Mouse (Mus musculus): ENCODE results near the gene Prrt4. TPM values are rescaled to one million over a fixed set of nuclear protein-coding genes. Genes with fewer than 3 reads are reported as not detected.
A peak's percentile ranks its signal among the peaks of the same experiment; 100 is the strongest.
"Not testable (repeated sequence)": the region's sequence is repeated elsewhere in the genome, so short reads cannot be mapped to it uniquely, and the experiment has no call there.

Gene Prrt4
- polyA plus RNA-seq (2014; fragmentation: Nextera tagmentation; extraction: Ambion mirVana) = 8.9 and 14.7 TPM in 2 replicates

DNA sequence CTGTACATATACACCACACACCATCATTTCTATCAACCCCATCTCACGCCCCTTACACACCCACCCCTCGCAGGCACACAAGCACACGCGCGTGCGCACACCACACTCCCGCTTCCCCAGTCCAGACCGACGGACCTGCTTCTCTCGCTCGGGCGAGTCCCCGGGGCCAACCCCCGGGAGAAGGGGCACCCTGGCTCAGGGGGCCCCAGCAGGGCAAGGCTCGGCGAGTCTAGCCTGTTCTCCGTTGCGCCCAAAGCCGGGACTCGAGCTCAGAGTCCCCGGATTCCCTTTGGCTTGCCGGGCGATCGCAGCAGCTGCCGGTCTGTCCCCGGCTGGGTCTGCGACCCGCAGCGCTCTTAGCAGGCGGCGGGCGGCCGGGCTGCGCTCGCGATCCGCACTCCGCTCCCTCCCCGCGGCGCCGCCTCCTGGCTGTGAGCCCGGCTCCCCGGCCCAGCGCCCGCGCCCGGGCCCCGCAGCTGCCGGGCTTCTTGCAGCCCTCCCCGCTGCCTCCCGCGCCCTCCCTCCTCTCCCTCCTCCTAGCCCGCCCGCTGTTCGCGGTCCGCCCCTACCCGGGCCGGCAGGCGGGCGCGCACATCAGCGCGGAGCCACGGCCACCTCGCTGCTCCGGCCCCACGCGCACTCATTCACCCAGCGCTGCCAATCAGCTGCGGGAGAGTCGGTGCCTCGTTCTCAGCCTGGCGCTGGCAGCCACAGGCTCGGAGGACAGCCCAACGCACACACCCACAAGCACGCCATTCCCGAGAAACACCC is at the start of gene Prrt4:
Gene Prrt4 (minus strand): TSS at position 697 of the 771 bp plus-strand sequence.
- peak within 1 kb of the TSS; percentile 66 for H3K4me2 ChIP-seq (ENCODE audit: low read depth, low read length)
- peak within 1 kb of the TSS; percentile 70 for H3K4me3 ChIP-seq (ENCODE audit: low read depth, low read length)
- H3K36me3 ChIP-seq (ENCODE audit: control insufficient read depth, insufficient read depth, low read length) = no peaks in the 10 kb centered on the region
- H3K9me3 ChIP-seq (ENCODE audit: control insufficient read depth, low read length) = no peaks in the 10 kb centered on the region
- peak; percentile 88 for ATAC-seq (ENCODE audit: low read depth)
- under 1% methylated on average over 67 of the region's 79 CpGs for WGBS
- H3K27me3 ChIP-seq (ENCODE audit: control insufficient read depth, insufficient read depth, low read length) = peaks cover 5% of the 10 kb centered on the region; the same call in 1 of the 2 replicates
- peak within 1 kb of the TSS; percentile 72 for H3K9ac ChIP-seq (replicated peaks; ENCODE audit: low read depth, low read length)
- 0 out of 2 replicates have a peak, but pooled peaks cover 4% of the 10 kb centered on the region for H3K4me1 ChIP-seq (ENCODE audit: control insufficient read depth, insufficient read depth, low read length)
- peak within 1 kb of the TSS; percentile 86 for H3K27ac ChIP-seq (ENCODE audit: low read depth, low read length)

DNA sequence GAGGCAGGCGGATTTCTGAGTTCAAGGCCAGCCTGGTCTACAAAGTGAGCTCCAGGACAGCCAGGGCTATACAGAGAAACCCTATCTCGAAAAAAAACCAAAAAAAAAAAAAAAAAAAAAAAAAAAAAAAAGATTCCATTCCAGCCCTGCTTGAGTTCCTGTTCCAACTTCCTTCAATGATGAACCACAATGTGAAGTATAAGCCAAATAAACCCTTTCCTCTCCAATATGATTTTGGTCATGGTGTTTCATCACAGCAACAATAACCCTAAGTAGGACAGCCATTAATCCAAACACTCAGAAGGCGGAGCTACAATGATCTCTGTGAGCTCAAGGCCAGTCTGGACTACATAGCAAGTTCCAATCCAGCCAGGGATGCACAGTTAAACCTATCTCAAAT is 38.3 kb upstream of the Prrt4 start:
- H3K4me3 ChIP-seq (ENCODE audit: low read depth, low read length); H3K4me1 ChIP-seq (ENCODE audit: control insufficient read depth, insufficient read depth, low read length); H3K36me3 ChIP-seq (ENCODE audit: control insufficient read depth, insufficient read depth, low read length); H3K4me2 ChIP-seq (ENCODE audit: low read depth, low read length); H3K27ac ChIP-seq (ENCODE audit: low read depth, low read length); H3K9ac ChIP-seq (replicated peaks; ENCODE audit: low read depth, low read length); H3K27me3 ChIP-seq (ENCODE audit: control insufficient read depth, insufficient read depth, low read length); ATAC-seq (ENCODE audit: low read depth); H3K9me3 ChIP-seq (ENCODE audit: control insufficient read depth, low read length): not testable (repeated sequence)
- WGBS = 81% methylated on average over 2 of the region's 3 CpGs

DNA sequence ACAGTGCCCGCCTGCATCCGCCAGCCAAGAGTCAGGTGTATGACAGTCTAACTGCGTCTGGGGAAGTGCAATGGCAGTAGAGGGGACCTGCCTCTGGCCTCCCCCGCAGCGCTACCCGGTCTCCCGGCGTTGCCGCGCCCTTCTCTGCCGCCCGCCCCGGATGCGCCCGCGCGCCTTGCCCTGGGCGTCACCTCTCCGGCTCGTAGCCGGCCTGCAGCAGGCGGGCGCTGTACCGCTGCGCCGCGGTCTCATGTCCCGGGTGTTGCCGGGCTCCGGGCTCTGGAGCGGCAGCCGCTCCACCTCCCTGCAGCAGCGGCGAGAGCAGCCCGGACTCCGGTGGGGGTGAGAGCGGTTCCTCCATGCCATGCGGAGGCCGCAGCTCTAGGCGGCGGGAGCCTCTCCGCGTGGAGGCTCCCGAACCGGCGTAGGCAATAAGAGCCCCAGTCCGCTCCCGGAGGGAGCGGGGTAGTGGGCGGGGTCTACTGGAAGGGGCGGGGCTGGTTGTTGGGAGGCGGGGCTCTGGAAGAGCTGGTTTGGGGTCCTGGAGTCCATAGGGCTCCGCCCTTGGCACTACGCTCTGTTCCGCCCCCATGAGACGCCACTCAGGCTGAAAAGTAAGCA is 36.6 kb upstream of the Prrt4 start, which contains the start of gene Impdh1:
Gene Impdh1 (minus strand): TSS at position 484 of the 621 bp plus-strand sequence.
- Histone ChIP-seq H3K4me2 (ENCODE audit: low read depth, low read length) (peak within 1 kb of the TSS; percentile 93), H3K36me3 (ENCODE audit: control insufficient read depth, insufficient read depth, low read length) (no peaks in the 10 kb centered on the region), H3K4me1 (ENCODE audit: control insufficient read depth, insufficient read depth, low read length) (peaks cover 16% of the 10 kb centered on the region; the same call in 1 of the 2 replicates), H3K9ac (replicated peaks; ENCODE audit: low read depth, low read length) (peak within 1 kb of the TSS; percentile 76), H3K4me3 (ENCODE audit: low read depth, low read length) (peak within 1 kb of the TSS; percentile 63), H3K9me3 (ENCODE audit: control insufficient read depth, low read length) (no peaks in the 10 kb centered on the region), H3K27ac (ENCODE audit: low read depth, low read length) (no peak within 1 kb of the TSS), H3K27me3 (ENCODE audit: control insufficient read depth, insufficient read depth, low read length) (peaks cover 7% of the 10 kb centered on the region; the same call in 1 of the 2 replicates)
- under 1% methylated on average over 55 of the region's 56 CpGs for WGBS
- peak; percentile 73 for ATAC-seq (ENCODE audit: low read depth)

DNA sequence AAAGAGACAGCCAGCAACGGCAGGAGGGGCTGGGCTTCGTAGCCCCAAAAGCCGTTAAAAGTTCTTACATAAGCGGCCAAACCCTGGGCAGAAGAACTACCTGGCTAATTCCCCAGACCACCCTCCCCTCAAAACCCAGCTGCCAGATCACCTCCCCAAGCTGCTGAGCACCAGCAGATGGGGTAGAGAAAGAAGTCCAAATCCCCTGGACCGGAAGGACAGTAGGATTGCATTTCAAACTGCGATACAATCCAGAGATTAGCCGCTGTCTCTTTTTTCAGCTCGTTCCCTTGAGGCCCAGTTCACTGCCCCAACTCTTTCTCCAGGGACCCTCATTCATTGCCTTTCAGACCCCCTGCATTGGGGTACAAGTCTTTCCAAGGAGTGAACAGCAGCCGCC is 35.8 kb upstream of the Prrt4 start:
- H3K27me3 ChIP-seq (ENCODE audit: control insufficient read depth, insufficient read depth, low read length) = peaks cover 7% of the 10 kb centered on the region; the same call in 1 of the 2 replicates
- H3K4me2 ChIP-seq (ENCODE audit: low read depth, low read length) = peak overlapping the region; percentile 93
- no peaks in the 10 kb centered on the region for H3K9me3 ChIP-seq (ENCODE audit: control insufficient read depth, low read length)
- H3K4me1 ChIP-seq (ENCODE audit: control insufficient read depth, insufficient read depth, low read length) = peaks cover 21% of the 10 kb centered on the region; the same call in 1 of the 2 replicates
- 11% methylated on average over 9 of the region's 9 CpGs for WGBS
- no peaks in the 10 kb centered on the region for H3K36me3 ChIP-seq (ENCODE audit: control insufficient read depth, insufficient read depth, low read length)
- no peak for ATAC-seq (ENCODE audit: low read depth)
- H3K9ac ChIP-seq (replicated peaks; ENCODE audit: low read depth, low read length) = peak overlapping the region; percentile 76; the same call in 1 of the 2 replicates
- H3K4me3 ChIP-seq (ENCODE audit: low read depth, low read length) = peak overlapping the region; percentile 63
- H3K27ac ChIP-seq (ENCODE audit: low read depth, low read length) = no peak overlapping the region

DNA sequence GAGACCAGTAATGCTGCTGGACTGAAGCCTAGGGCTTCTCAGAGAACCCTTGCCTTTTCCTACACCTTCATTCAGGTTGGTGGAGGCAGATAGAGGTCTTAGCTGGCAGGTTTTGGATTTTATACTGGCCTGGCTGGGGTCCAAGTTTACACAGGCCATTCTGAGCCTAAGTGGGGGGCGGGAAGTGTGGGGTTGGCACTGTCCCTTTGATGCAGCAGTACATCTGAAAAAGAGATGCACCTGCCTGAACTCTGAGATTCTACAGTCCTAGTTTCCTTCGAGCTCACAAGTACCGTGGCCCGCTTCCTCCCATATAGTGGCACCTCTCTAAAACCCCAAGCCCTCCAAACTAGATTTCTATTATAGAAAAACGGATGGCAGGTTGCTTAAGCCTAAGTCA is 35.4 kb upstream of the Prrt4 start:
- no peak overlapping the region for H3K27ac ChIP-seq (ENCODE audit: low read depth, low read length)
- 0 out of 2 replicates have a peak overlapping the region, but pooled peaks have one; percentile 76 for H3K9ac ChIP-seq (replicated peaks; ENCODE audit: low read depth, low read length)
- H3K27me3 ChIP-seq (ENCODE audit: control insufficient read depth, insufficient read depth, low read length) = peaks cover 7% of the 10 kb centered on the region; the same call in 1 of the 2 replicates
- peaks cover 22% of the 10 kb centered on the region; the same call in 1 of the 2 replicates for H3K4me1 ChIP-seq (ENCODE audit: control insufficient read depth, insufficient read depth, low read length)
- peak overlapping the region; percentile 93; the same call in 1 of the 2 replicates for H3K4me2 ChIP-seq (ENCODE audit: low read depth, low read length)
- no peaks in the 10 kb centered on the region for H3K9me3 ChIP-seq (ENCODE audit: control insufficient read depth, low read length)
- H3K36me3 ChIP-seq (ENCODE audit: control insufficient read depth, insufficient read depth, low read length) = no peaks in the 10 kb centered on the region
- WGBS = 38% methylated on average over 5 of the region's 5 CpGs
- H3K4me3 ChIP-seq (ENCODE audit: low read depth, low read length) = peak overlapping the region; percentile 63; the same call in 1 of the 2 replicates
- ATAC-seq (ENCODE audit: low read depth) = no peak

DNA sequence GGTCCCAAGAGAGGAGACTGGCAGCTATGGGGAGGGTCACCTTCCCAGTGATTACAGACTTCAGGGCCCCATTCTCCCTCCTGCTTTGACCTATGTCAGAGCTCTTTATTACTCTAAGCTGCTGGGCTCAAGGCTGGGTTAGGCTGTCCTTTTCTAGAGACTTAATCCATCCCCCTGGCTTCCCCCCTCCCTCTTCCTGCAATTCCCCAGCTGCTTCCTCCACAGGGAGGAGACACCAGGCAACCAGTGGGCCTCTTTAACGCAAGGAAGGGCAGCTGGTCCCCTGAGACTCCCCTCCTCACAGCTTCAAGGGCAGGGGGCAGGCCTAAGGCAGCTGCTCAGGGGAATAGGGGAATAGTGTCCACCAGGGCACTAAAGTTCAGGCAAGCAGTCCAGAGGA is 34.9 kb upstream of the Prrt4 start:
- Histone ChIP-seq H3K9ac (replicated peaks; ENCODE audit: low read depth, low read length) (no peak overlapping the region), H3K4me1 (ENCODE audit: control insufficient read depth, insufficient read depth, low read length) (peaks cover 22% of the 10 kb centered on the region; the same call in 1 of the 2 replicates), H3K27ac (ENCODE audit: low read depth, low read length) (no peak overlapping the region), H3K27me3 (ENCODE audit: control insufficient read depth, insufficient read depth, low read length) (peaks cover 7% of the 10 kb centered on the region; the same call in 1 of the 2 replicates), H3K36me3 (ENCODE audit: control insufficient read depth, insufficient read depth, low read length) (no peaks in the 10 kb centered on the region), H3K4me3 (ENCODE audit: low read depth, low read length) (no peak overlapping the region), H3K9me3 (ENCODE audit: control insufficient read depth, low read length) (no peaks in the 10 kb centered on the region), H3K4me2 (ENCODE audit: low read depth, low read length) (no peak overlapping the region)
- ATAC-seq (ENCODE audit: low read depth) = no peak
- 0% methylated on average over 1 of the region's 1 CpGs for WGBS

DNA sequence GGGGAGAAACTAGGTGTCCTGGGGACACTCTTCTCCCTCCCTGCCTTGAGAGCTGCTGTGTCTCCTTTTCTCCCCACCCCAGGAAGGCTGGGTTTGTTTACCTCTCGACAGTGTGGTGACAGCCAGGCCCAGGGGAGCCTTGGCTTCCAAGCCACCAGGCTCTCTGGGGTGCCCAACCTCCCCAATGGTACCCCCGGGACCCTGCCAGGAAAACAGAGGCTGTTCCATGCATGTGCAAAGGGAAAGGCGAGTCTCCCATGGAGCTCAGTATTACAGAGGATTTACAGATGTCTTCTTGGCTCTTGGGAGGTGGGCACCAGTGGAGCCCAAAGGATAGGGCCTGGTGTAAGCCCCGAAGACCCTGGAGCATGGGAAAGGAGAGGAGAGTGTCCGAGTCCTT is 34.1 kb upstream of the Prrt4 start:
- 0 out of 2 replicates have a peak overlapping the region, but pooled peaks have one; percentile 21 for H3K9ac ChIP-seq (replicated peaks; ENCODE audit: low read depth, low read length)
- WGBS = 60% methylated on average over 5 of the region's 5 CpGs
- H3K4me2 ChIP-seq (ENCODE audit: low read depth, low read length) = no peak overlapping the region
- peaks cover 22% of the 10 kb centered on the region; the same call in 1 of the 2 replicates for H3K4me1 ChIP-seq (ENCODE audit: control insufficient read depth, insufficient read depth, low read length)
- ATAC-seq (ENCODE audit: low read depth) = no peak
- H3K9me3 ChIP-seq (ENCODE audit: control insufficient read depth, low read length) = no peaks in the 10 kb centered on the region
- H3K4me3 ChIP-seq (ENCODE audit: low read depth, low read length) = no peak overlapping the region
- no peaks in the 10 kb centered on the region for H3K36me3 ChIP-seq (ENCODE audit: control insufficient read depth, insufficient read depth, low read length)
- H3K27me3 ChIP-seq (ENCODE audit: control insufficient read depth, insufficient read depth, low read length) = peaks cover 7% of the 10 kb centered on the region; the same call in 1 of the 2 replicates
- H3K27ac ChIP-seq (ENCODE audit: low read depth, low read length) = no peak overlapping the region

DNA sequence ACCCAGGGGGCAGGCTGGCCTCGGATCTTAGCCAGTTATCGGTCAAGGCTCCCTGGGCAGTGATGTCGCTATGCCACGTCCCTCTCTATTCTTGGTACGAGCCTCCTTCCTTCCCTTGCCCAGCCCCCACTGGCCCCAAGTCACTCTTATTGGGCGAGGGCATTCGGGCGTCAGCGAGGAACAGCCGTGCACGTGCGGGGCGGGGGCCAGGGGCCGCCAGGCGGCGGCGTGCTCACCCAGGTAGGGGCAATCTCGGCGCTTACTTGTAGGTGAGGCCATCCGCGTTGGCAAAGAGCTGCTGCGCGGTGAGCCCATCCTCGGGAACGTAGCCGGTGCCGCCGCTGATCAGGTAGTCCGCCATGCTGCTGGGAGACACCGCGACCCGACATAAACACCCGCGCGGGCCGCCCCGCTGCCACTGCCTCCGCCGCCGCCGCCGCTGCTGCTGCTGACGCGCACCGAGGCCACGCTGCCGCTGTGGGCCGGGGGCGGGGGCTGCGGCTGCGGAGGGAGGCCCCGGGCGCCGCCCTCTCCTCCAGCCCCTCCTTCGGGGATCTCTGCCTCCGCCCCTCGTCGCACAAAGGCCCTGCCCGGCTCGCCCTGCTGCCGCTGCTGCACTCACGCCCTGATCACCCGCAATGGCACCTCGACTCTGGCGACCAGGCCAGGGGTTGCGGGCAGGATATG is 32.6 kb upstream of the Prrt4 start:
- peak overlapping the region; percentile 89 for H3K4me2 ChIP-seq (ENCODE audit: low read depth, low read length)
- peak; percentile 83 for ATAC-seq (ENCODE audit: low read depth)
- H3K4me3 ChIP-seq (ENCODE audit: low read depth, low read length) = peak overlapping the region; percentile 65
- peak overlapping the region; percentile 65 for H3K9ac ChIP-seq (replicated peaks; ENCODE audit: low read depth, low read length)
- peaks cover 1% of the 10 kb centered on the region; the same call in 1 of the 2 replicates for H3K36me3 ChIP-seq (ENCODE audit: control insufficient read depth, insufficient read depth, low read length)
- peak overlapping the region; percentile 83 for H3K27ac ChIP-seq (ENCODE audit: low read depth, low read length)
- peaks cover 22% of the 10 kb centered on the region; the same call in 1 of the 2 replicates for H3K4me1 ChIP-seq (ENCODE audit: control insufficient read depth, insufficient read depth, low read length)
- H3K9me3 ChIP-seq (ENCODE audit: control insufficient read depth, low read length) = no peaks in the 10 kb centered on the region
- WGBS = under 1% methylated on average over 56 of the region's 66 CpGs
- peaks cover 7% of the 10 kb centered on the region; the same call in 1 of the 2 replicates for H3K27me3 ChIP-seq (ENCODE audit: control insufficient read depth, insufficient read depth, low read length)
